Mouse (Mus musculus) urinary bladder, postnatal 14 days (tissue): ENCODE data around the gene Snx5.

ENCODE experiments used
- DNase-seq: peaks from one replicate; pipeline ENCODE4 v3.0.0; 2021; ENCODE audit warnings: low spot score

Gene Snx5

DNA sequence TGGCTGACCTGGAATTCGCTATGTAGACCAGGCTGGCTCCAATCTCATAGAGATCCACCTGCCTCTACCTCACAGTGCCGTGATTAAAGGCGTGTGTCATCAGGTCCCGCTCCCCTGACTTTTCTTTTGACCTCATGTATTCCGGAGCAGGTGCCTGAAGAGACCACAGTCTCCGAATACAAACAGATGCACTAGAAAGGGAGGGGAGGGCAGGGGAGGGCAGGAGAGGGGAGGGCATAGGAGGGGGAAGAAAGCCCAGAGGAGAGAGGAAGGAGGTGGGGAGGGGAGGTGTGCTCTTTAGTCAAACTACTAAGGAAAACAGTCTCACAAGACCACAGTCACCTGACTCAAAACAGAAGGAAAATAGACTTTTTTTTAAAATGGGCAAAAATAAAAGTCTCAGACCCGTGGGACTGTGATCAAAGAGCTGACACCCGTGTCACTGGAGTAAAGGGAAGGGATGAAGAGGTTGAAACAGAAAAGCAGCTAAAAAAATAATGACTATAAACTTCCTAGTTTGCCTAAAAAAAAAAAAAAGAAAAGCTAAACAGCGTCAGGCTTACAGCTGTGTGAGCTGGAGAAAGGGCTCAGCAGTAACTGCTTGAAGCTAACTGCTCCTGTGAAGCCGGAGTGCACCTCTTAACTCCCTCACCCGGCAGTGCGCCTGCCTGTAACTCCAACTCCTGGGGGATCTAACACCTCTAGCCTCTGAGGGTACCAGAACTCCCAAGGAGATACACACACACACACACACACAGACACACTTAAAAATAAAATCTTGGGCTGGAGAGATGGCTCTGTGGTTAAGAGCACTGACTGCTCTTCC is 42.0 kb downstream of the Snx5 start:
- no peak for DNase-seq

DNA sequence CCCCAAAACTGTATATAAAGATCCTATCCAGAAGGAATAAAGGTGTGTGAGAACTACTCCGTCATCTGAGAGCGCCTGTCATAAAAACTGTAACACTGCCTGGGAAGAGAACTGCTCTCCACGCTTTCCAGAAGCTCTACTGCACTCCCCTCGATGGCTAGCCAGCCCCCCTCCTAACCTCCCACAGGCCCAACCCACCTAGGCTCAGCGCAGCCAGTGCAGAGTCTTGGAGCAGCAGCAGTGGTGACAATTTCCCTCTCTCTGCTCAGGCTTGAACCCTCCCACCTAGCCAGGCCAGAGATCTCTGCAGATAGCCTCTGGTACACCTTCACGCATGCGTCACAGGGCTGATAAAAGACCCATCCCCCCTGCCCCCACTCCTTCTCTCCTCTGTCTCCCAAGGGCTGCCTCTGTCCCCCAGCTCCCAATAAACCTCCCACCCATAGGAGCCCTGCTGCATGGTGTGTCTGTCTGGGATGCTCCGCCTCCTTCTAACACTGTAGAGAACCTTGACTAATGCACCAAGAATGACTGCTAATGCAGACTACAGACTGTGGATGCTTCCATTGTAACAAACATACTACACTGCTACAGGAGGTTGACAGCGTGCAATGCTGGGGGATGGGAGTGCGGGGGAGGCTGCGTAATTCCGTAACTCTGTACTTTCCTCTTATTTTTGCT is 43.7 kb downstream of the Snx5 start:
- no peak for DNase-seq

DNA sequence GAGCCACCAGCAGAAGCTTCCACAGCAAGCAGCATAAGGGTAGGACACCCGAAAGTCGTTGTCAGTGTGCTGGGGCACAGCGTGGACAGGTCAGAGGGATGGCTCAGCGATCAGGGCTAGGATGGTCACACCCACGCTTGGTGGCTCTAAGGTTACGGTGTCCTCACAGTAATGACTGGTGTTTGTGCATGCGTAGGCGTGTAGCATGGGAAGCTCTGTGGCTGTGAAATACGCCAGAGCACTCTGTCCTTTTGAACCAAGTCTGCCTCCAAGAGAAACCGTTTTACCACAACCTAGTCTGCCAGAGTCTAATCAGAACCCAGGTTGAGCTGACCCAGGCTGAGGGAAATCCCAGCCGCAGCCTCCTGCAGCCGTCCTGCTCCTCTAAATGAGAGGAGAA is 46.4 kb downstream of the Snx5 start:
- no peak for DNase-seq

DNA sequence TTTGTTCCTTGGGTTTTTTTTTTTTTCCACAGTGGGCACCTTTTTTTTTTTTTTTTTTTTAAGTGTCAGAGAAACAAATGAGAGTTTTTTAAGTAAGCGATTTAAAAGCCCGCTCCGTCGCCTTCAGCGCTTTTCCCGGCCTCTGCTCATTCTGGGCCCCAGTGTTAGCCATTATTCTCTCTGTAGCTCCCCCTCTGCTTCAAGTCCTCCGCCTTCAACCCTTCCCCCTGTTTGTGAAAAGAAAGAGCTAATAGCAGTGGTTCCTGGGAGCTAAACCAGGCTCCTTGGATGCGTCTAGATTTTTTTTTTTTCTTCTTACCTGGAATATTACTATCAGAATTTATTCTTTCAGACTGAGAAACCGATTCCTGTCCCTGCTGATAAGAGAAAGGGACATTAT is 55.1 kb downstream of the Snx5 start:
- DNase-seq = no peak

DNA sequence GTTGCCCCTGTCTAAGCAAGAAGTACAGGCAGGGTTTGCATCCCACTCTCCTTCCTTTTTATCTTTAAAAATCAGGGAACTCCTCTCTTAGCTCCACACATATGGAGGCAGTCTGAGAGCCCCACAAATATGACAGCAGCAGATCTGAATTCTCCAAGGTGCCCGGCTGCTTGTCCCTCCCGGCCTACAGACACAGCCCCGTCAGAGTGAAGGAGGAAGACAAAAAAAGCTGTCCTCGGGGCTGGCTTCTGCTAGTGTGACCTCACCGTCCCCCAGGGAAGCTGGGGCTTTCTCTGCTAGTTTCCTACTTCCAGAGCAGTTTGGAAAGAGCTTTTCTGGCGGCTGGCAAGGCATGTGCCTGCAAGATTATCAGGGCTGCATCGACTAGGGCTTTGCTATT is 55.5 kb downstream of the Snx5 start:
- DNase-seq = no peak

DNA sequence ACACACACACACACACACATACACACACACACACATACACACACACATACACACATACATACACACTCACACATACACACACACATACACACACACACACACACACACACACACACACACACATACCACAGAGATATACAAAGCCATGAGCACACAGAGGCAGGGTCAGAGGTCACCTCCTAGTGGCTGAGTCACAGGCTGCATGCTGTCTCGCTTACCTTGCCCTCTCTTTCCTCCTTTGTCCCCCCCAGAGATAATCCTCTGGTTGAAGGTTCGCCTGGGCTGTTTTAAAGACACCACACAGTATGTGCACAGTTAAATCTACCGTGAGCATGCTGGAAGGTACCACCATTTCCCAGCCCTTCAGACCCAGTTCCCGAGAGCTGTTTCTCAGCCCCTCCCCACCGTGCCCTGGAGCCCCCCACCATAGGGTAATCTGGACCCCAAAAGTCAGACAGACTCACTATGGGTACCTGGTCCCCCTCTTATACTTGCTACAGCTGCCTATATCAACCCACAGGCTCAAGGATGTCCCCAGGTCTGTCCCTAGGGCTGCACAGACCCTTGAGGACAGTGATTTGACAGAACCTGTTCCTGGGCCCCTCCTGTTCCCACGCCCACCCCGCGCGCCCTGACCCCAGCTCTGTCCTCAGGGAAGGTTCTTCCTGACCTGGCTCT is 56.1 kb downstream of the Snx5 start:
- DNase-seq = no peak

DNA sequence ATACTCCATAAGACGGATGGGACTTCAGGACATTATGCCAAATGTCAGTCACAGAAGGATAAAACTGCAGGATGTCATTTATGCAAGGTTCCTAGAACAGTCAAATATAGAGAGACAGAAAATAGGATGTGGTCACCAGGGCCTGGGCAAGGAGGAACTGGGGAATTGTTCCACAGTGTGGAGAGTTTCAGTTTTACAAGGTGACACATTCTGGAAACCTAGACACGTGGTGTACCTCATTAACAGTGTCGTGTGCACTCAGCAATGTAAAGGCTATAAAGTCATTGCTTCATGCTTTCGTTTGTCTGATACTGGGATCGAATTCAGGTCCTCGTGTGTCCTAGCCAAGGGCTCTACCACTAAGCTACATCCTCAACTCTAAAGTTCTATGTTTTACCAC is 56.9 kb downstream of the Snx5 start:
- no peak for DNase-seq

DNA sequence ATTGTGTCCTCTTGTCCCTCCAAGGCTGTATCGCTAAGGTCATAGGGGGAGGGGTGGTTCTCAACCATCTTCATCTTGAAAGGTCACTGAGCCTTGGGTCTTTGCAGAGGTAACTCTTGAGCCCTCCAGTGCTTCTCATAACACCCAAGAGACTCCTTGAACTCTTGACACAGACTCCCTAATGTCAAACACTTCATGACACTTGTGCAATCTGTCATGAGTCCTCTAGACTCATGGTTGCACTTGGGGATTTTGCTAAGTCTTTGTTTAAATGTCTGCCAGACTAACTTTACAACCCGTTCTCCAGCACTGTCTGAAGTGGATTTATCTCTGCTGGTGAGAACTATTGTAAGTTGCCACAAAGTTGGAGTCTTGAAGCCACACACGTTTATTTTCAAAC is 61.3 kb downstream of the Snx5 start:
- no peak for DNase-seq

DNA sequence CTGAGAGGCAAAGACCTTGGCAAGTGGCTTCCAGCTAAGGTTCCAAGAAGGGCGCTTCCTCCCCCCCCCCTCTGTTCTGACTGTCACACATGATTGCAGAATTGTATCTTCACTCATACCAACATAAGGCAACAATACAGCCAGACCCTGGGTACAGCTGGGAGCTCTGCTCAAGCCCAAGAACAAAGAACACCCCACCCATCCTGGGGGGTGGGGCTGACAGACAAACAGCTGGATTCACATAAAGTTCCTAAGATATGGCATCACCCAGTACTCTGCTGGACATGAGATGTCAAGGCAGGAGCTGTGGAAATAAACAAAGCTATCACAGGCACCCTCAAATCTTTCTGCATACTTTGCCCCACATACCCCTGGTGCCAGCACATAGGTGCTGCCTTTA is 63.3 kb downstream of the Snx5 start:
- DNase-seq = no peak

DNA sequence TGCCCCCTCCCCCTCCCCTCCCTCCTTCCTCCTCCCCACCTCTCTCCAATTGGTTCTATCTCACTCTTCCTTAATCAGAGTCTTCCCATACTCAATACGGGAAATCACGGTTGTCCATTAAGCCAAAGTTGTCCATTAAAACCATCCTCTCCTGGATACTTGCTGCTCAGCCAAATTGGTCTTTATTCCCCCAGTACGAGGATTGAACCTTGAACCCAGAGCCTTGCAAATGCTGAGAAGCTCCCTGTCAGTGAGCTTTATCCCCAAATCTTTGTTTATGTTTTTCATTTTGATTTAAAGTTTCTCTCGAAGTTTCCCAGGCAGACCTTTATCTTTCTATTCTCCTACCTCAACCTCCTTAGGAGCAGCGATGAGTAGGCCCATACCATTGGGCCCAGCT is 67.7 kb downstream of the Snx5 start:
- DNase-seq = no peak

DNA sequence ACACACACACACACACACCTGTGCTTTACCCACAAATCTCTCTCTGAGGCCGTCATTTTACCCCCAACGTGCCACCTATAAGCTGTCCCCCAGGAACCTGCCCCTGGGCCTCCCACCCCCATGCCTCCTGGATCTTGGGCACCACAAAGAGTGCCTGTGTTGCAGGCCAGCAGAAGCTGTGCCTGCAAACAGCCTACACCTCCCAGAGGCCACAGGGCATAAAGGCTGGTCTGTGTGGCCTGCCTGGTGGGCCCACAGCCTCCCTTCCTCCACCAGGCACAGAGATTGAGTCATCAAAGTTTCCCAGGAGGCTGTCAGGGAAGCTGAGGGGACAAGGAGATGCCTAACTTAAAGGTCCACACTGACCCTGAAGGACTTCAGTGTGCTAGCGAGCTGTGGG is 68.1 kb downstream of the Snx5 start:
- no peak for DNase-seq

DNA sequence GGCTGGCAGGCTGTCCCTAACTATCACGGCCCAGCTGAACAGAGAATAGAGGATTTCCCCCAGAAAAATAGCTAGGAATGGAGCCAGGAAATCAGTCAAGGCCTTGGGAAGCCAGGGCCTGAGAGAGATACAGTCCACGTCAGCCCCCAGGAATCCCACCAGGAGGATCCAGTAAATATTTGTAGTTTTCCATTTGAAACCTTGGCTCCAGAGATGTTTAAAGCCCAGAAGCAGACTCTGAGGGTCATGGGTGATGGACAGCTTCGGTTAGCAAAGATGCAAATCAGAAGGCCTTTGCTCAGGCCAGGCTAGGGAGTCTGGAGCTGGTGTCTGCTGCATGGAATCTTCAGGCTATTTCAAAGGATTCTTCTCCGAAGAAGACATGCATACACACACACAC is 68.6 kb downstream of the Snx5 start:
- DNase-seq = no peak
